Mouse (Mus musculus) large intestine, adult 2 months (tissue): Measurements from ENCODE around the gene Olfr1136. TPM values are rescaled to one million over a fixed set of nuclear protein-coding genes. Genes with fewer than 3 reads are reported as not detected.

Source experiments
- DNase-seq: peaks from one replicate; pipeline ENCODE4 v3.0.0-alpha.2; 2012; ENCODE audit warnings: low read depth, low spot score
- WGBS: fragments of 180-500 bp; shearing (Covaris S2); methylation state at CpG from one replicate; pipeline ENCODE4 v1.1.7; 2018; 5-methylcytosine and 5-hydroxymethylcytosine counted together
- polyA plus RNA-seq: library from polyadenylated mRNA; depleted of rRNA; stranded (reverse); fragments of >200 nt; gene quantifications from 2 replicates; pipeline ENCODE4 v1.2.3, GENCODE M21; 2012; rRNA removed

Gene Olfr1136
- polyA plus RNA-seq: not detected in 2 replicates

- DNase-seq: no peak
Observed at GRCm38 (mm10) chr2:87693847-87694246, at the start of gene Olfr1136. TSS of gene Olfr1136 (minus strand) at chr2:87693947.

DNA sequence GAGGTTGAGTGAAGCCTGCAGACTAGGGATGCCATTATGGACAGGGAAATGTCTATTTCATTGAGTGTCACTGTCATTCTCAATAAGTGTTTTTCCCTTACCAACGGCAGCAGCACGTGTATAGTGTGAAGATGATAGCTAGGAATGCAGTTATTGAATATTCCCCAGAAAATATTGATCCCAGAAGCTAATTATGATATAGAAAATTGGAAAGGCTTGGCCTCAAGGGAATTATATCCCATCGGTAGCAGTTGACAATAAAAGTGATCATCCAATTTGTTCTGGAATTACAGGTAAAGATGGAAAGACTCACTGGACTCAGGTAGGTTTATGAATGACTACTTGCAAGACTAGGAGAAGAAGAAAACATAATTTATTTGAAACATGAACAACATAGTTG is 49.7 kb upstream of the Olfr1136 start, which contains the start of gene Olfr1140:
Gene Olfr1140, plus strand, starts transcription at position 301 of the 400 bp plus-strand sequence.
- DNase-seq: no peak
- 63% methylated on average over 3 of the region's 3 CpGs for WGBS

DNA sequence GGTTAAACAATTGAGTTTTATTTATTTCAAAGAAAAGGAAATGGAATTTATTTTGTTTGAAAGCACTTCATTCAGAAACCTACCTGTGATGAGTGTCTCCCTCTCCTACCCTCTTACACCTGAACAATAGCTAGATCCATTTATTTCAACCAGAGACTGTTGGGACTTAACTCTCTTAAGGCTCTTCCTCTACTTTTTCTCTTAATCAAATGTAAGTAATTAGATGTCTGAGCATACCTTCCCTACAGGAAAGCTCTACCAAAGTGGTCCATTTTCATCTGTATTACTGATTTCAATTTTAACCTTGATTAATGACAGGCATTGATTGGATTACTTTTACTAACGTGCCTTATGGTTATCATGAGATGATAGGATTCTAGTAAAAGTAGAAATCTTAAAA is 46.1 kb upstream of the Olfr1136 start, which contains the start of gene Olfr1138:
Gene Olfr1138, minus strand, starts transcription at position 101 of the 400 bp plus-strand sequence.
- DNase-seq: no peak
- WGBS: 68% methylated on average over 1 of the region's 1 CpGs

GRCm38 (mm10) chr2:87713079-87713478 is 19.3 kb upstream of the Olfr1136 start, which contains the start of gene Olfr1137:
TSS of gene Olfr1137 (minus strand) at chr2:87713179.
- no peak for DNase-seq

- DNase-seq: no peak
- WGBS: 2% methylated on average over 1 of the region's 1 CpGs
Observed at GRCm38 (mm10) chr2:87673564-87673963, 20.2 kb downstream of the Olfr1136 start, which contains the start of gene Olfr1135. TSS of gene Olfr1135 (minus strand) at chr2:87673664.

DNA sequence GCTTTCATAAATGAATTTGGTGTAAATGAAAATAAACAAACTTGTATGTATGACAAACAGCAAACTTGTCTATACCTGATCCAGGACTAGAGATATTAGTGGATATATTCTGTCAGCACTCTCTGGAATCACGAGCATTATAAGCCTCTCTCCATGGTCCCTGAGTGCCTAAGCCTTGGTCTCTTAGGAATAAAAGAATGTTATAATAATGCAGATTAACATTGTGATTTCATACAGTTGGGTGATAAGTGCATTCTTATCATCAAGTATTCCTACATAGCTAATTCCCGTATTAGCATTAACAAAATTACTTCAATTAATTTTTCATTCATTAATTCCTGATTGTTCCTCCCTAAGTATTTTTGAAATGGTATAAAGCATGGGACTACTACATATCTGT is 35.4 kb downstream of the Olfr1136 start, which contains the start of gene Olfr1134:
Gene Olfr1134, minus strand, starts transcription at position 101 of the 400 bp plus-strand sequence.
- 83% methylated on average over 2 of the region's 2 CpGs for WGBS
- DNase-seq: no peak

- no peak for DNase-seq
Observed at GRCm38 (mm10) chr2:87647274-87647673, 46.5 kb downstream of the Olfr1136 start, which contains the start of gene Olfr1133. TSS of gene Olfr1133 (minus strand) at chr2:87647374.

Other genes with a start within 250 kb of the Olfr1136 start
- gene Olfr1126, start 240.0 kb downstream of the Olfr1136 start, polyA plus RNA-seq: not detected in 2 replicates
- not detected in 2 replicates for gene Pramel7, start 196.9 kb downstream of the Olfr1136 start, polyA plus RNA-seq
- not detected in 2 replicates for gene Pramel6, start 187.4 kb downstream of the Olfr1136 start, polyA plus RNA-seq
- not detected in 2 replicates for gene Olfr153, start 162.2 kb downstream of the Olfr1136 start, polyA plus RNA-seq
- gene Olfr1128, start 148.4 kb downstream of the Olfr1136 start, polyA plus RNA-seq: not detected in 2 replicates
- not detected in 2 replicates for gene Olfr1129, start 120.0 kb downstream of the Olfr1136 start, polyA plus RNA-seq
- not detected in 2 replicates for gene Olfr1130, start 87.7 kb downstream of the Olfr1136 start, polyA plus RNA-seq
- not detected in 2 replicates for gene Olfr1131, start 66.8 kb downstream of the Olfr1136 start, polyA plus RNA-seq
- not detected in 2 replicates for gene Olfr1132, start 56.4 kb downstream of the Olfr1136 start, polyA plus RNA-seq
- not detected in 2 replicates for gene Olfr1133, start 46.6 kb downstream of the Olfr1136 start, polyA plus RNA-seq
- gene Olfr1134, start 35.5 kb downstream of the Olfr1136 start, polyA plus RNA-seq: not detected in 2 replicates
- not detected in 2 replicates for gene Olfr1135, start 20.3 kb downstream of the Olfr1136 start, polyA plus RNA-seq
- gene Olfr1137, start 19.2 kb upstream of the Olfr1136 start, polyA plus RNA-seq: not detected in 2 replicates
- gene Olfr1138, start 46.0 kb upstream of the Olfr1136 start, polyA plus RNA-seq: not detected in 2 replicates
- gene Olfr1140, start 49.8 kb upstream of the Olfr1136 start, polyA plus RNA-seq: not detected in 2 replicates
- not detected in 2 replicates for gene Olfr1141, start 60.0 kb upstream of the Olfr1136 start, polyA plus RNA-seq
- gene Olfr152, start 85.5 kb upstream of the Olfr1136 start, polyA plus RNA-seq: not detected in 2 replicates
- gene Olfr1143, start 106.6 kb upstream of the Olfr1136 start, polyA plus RNA-seq: not detected in 2 replicates
- gene Olfr1145, start 115.9 kb upstream of the Olfr1136 start, polyA plus RNA-seq: not detected in 2 replicates
- not detected in 2 replicates for gene Olfr1148, start 136.6 kb upstream of the Olfr1136 start, polyA plus RNA-seq
- gene Olfr1150-ps1, start 150.0 kb upstream of the Olfr1136 start, polyA plus RNA-seq: not detected in 2 replicates
- not detected in 2 replicates for gene Olfr1151, start 161.9 kb upstream of the Olfr1136 start, polyA plus RNA-seq
- not detected in 2 replicates for gene Olfr1152, start 172.5 kb upstream of the Olfr1136 start, polyA plus RNA-seq
- gene Olfr1153, start 201.0 kb upstream of the Olfr1136 start, polyA plus RNA-seq: not detected in 2 replicates
- not detected in 2 replicates for gene Olfr1154, start 211.2 kb upstream of the Olfr1136 start, polyA plus RNA-seq